Mouse (Mus musculus) adrenal gland, adult (tissue): ENCODE data around the gene Slc38a8.

Source experiments
- DNase-seq, 2 experiments: peaks; one replicate each; pipeline ENCODE4 v3.0.0; 2022 to 2023; ENCODE audit warnings: low spot score in 1 of 2; ENCODE audit not compliant: inconsistent age in 2 of 2

The Slc38a8 gene

DNA sequence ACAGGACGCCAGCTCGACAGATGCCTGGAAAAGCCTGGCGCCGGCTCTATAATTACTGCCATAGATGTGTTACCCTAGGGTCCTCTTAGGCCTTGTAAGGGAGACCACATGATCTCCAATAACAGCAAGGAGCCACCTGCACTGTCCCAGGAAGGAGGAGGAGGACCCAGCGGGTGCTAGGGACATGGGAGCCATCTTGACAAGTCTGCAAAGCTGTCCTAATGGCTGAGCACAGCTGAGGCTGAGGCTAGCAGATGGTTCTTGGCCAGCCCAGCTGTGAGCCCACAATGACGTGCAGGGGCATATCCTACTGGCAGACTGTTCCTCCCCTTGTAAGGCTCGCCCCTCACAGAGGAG is 61.6 kb downstream of the Slc38a8 start:
- DNase-seq, result no peak

DNA sequence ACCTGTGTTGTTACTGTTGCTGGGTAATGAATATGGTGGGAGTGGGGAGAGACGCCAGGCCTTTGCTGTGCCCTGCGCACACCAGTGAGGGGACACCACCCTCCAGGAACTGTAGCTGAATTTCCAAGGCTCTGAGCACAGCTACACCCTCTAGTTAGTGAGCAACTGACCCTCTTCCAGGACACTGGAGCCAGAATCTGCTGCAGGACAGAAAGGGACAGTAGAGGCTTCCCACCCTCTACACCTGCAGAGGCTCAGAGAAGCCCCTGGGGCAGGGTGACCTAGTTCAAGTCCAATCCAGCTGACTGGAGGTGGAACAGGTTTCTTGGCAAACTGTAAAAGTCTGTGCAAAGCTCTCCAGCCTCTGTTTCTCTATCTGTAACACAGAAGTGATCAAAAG is 62.1 kb downstream of the Slc38a8 start:
- peak in 1 of 2 experiments; percentile 56 for DNase-seq

DNA sequence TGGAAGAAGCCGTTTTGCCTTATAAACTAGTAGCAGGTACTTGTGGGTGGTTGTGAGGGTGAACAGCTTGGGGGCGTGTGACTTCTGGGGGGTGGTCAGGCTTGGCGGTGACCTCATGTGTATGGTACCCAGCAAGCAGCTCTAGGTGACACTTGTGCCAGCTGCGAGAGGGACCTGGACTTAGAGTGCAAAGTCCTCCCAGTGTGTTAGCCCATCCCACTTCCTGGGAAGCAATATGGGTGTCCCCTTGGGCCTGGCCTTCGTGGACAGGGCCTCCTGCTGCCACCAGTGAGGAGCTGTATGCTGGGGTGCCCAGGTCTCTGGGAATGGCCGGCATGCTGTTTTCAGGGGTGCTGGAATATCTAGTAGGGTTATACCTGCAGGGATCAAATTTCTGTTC is 62.6 kb downstream of the Slc38a8 start:
- peak; percentile 55 to 82 for DNase-seq

DNA sequence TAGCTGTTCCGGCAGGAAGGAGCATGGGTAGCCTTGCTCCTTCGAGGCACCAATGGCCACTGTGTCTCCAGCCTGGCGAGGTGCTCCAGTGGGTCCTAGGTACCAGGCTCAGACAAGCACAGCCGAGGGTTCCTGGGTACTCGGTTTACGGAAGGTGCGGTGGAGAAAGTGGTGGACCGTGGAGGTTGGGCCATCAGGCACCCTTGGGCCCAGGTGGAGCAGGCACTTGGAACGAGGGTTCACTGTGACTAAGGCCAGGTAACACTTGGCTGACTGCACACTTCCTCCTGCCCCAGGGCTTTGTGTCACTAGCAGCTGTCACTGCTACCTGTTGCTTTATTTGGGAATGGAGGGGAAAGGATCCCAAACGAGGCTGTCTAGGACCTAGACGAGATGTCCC is 64.0 kb downstream of the Slc38a8 start:
- peak; percentile 43 to 77 for DNase-seq

DNA sequence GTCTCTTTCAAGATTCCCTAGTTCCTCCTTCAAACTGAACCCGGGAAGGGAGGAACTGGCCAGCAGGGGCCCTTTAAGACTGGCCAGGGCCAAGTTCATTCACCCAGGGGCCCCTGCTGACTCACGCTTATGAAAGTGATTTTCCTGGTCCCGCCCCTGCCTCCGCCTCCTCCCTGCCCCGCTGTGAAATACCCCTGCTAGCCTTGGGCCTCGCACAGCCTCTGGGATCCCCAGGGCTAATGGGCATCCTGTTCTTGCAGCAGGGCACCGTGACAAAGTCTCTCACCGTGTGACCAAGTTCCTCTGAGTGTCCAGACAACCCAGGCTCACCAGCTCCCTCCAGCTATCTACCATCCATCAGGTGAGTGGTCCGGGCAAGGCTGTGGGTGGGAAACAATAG is 64.6 kb downstream of the Slc38a8 start:
- peak; percentile 96 to 99 for DNase-seq

DNA sequence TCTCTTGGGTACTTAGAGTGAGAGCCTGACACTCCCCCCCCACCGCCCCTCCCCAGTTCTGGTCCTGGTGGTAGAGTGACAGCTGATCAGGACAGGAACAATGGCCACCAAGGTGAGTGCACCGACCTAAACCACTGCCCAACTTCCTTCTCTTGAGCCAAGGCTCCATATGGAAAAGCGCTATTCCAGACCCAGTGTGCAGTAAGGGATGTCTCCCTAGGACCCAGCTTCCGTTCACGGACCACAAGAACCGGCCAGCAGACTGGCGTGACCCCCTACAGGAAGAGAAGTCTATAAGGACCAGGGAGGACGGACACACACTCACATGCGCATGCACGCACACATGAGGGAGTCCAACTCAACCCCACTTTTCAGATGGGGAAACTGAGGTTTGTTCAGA is 65.2 kb downstream of the Slc38a8 start:
- DNase-seq, result no peak

DNA sequence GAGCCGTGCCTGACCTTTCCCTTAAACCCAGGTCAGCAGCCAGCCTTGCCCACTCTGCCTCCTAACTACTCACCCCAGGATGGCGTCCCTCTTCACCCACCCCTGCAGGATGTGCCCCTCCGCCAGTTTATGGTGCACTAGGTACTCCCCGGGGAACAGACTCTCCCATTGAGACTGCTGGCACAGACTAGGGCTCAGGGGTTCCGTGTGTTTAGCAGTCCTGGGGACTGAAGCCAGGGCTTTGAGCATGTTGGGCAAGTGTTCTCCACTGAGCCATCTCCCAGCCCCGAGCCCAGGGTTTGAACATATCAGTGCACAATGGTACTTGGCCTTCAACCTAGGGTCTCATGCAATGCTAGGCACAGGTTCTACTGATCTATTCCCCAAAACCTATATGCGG is 66.0 kb downstream of the Slc38a8 start:
- DNase-seq, result peak in 1 of 2 experiments; percentile 62

DNA sequence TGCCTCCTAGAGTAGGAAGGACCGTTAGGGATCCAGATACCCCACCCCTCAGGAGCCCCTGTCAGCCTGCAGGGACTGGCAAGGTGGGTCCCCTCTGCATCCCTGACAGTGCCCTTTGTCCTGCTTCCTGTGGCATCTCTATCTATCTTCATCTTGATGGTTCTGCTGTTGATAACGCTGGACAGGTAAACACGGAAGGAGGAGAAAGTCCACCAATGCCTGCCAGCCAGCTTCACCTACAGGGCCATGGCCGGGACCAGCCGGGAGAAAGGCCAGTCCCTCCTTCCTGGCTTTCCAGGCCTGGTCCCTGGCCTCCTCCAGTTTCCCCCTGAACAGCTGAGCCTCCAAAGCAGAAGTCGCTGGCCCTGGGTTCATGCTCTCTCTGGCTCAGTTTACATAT is 66.9 kb downstream of the Slc38a8 start:
- no peak for DNase-seq

DNA sequence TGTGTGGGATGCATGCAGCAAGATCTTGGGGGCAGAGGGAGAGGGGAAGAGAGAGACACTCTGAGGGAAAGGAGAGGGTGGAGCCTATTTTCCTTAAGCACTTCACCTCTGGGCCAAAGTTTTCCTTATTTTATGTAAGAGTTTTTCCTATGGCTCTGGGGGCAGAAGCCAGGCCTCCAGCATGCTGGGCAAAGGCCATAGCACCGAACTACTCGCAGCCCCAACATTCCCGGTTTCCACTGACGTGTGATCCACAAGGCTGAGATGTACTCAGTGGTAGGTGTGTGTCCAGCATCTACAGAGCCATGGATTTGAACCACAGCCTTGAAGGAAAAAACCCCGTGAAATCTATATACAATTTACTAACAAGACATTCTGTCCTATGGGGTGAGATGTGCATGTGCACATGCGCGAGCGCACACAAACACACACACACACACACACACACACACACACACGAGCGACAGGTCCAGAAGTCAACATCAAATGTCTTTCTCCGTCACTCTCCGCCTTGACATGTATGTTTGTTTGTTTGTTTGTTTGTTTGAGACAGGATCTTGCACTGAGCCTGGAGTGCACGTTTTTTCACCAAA is 67.8 kb downstream of the Slc38a8 start, which contains the start of gene Osgin1:
Gene Osgin1, plus strand, starts transcription at position 543 of the 593 bp plus-strand sequence.
- DNase-seq, result no peak

DNA sequence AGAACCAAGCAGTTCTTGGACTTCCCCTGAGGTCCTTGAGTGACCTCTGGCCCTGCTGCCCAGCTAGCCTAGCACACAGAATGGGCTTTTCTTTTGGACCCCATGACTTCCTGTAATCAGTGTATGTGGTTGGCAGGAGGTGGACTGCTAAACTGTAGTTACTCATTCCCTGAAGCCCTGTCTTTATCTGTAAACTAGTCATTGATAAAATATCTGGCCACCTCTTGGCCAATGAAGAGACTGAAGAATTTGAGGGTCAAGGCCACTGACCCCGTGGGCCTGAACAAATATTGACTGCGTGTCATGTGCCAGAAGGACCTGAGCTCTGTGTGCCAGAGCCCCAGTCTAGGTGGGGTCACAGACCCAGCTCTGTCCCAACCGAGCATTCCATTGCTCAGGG is 69.1 kb downstream of the Slc38a8 start:
- peak; percentile 67 to 79 for DNase-seq

DNA sequence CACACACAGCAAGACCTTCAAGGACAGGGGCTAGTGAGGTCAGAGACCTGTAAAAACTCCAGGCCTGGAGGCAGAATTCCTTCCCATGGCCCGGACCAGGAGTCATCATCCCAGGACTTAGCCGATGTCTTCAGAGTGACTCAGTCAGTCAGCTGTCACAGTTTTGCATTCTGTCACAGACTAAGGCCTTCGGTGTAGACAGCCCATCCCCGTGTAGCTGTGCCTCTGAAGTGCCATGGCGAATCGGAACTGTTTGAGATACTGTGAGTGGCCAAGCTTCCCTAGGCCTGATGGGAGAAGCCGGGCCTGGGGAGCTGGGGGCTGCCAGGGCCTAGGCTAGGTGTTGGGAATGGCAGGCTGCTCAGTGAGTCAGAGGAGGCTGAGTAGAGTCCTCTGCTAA is 70.8 kb downstream of the Slc38a8 start:
- peak; percentile 76 to 87 for DNase-seq

DNA sequence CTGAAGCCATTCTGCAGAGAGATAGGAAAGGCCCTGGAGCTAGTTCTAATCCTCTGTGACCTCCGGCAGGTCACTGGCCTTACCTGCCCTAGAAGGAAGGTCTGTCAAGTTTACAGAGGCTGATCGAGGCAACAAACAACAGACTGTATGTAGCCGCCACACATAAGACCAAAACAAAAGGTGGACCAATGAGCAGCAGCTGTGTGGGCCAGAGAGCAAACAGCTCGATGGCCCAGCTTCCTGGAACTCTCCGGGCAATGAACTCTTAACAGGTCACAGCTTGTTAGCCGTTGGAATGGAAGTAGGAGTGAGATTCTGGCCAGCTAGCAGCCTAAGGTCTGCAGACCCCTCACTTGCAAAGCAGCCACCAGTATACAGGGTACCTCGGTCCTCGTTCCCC is 71.2 kb downstream of the Slc38a8 start:
- no peak for DNase-seq
